Mouse (Mus musculus) embryonic stem cell, embryonic (primary cell): ENCODE measurements at regions not wholly inside any gene's neighbourhood (a gene's known extent, or its start where the extent isn't known, plus 50 kb on each side); places are given as distances from the start of the nearest gene placed in this dataset.

Source experiments
- CTCF ChIA-PET, 4 experiments: fragments of 300-600 bp in 2 of 4; fragments of 350-600 bp in 2 of 4; sonication (Branson Sonifier 250); formaldehyde crosslinking; loops; one replicate each; lab custom pipeline; 2022; ENCODE audit warnings: inconsistent platforms in 2 of 4; lab: Charles Lee
- POLR2A ChIA-PET, 4 experiments: fragments of 300-600 bp in 2 of 4; fragments of 350-600 bp in 2 of 4; sonication (Branson Sonifier 250); formaldehyde crosslinking; loops; one replicate each; lab custom pipeline; 2022; ENCODE audit warnings: antibody characterized with exemption in 4 of 4, inconsistent platforms in 1 of 4; lab: Charles Lee

GRCm38 (mm10) chr14:99785106-99785505 lies 486.6 kb downstream of the Klf5 start:
- POLR2A ChIA-PET = no interaction called here
- CTCF ChIA-PET = no interaction called here

GRCm38 (mm10) chr14:99786367-99786766 lies 487.9 kb downstream of the Klf5 start:
- CTCF ChIA-PET = no interaction called here
- POLR2A ChIA-PET = interaction anchor here in 3 of 4 experiments (0.6 to 1.0 kb wide), 3 partner anchors 106 to 488 kb away, joined by 3 read pairs; partner anchors contain the start of gene Klf5 (in 1 of the 3)

GRCm38 (mm10) chr14:99788185-99788584 lies 489.7 kb downstream of the Klf5 start:
- POLR2A ChIA-PET = no interaction called here

GRCm38 (mm10) chr14:99796293-99796692 lies 488.2 kb downstream of the Klf12 start:
- CTCF ChIA-PET = interaction anchor here in 1 of 4 experiments (0.7 kb wide), 1 partner anchor 90 kb away, joined by 11 read pairs; no protein-coding TSS in a partner anchor
- POLR2A ChIA-PET = no interaction called here

More at GRCm38 (mm10) chr14:99788185-99788584, 489.7 kb downstream of the Klf5 start:
- CTCF ChIA-PET = no interaction called here

- POLR2A ChIA-PET = no interaction called here
Observed at GRCm38 (mm10) chr14:99806052-99806451, 478.4 kb downstream of the Klf12 start.

GRCm38 (mm10) chr14:99806599-99806998 lies 477.9 kb downstream of the Klf12 start:
- ChIA-PET POLR2A (interaction anchor here in 1 of 4 experiments (0.7 kb wide), 1 partner anchor 162 kb away, joined by 4 read pairs; no protein-coding TSS in a partner anchor), CTCF (interaction anchor here in 1 of 4 experiments (0.7 kb wide), 1 partner anchor 88 kb away, joined by 7 read pairs; no protein-coding TSS in a partner anchor)

More at GRCm38 (mm10) chr14:99806052-99806451, 478.4 kb downstream of the Klf12 start:
- CTCF ChIA-PET = no interaction called here

GRCm38 (mm10) chr14:99812741-99813485 lies 471.6 kb downstream of the Klf12 start:
- CTCF ChIA-PET = no interaction called here
- POLR2A ChIA-PET = no interaction called here
